Mouse (Mus musculus) cerebellum, adult 11-12 months (tissue): Measurements from ENCODE around the gene Dtnb.

Source experiments
- DNase-seq: peaks from one replicate; pipeline ENCODE4 v3.0.0; 2022

The Dtnb gene

DNA sequence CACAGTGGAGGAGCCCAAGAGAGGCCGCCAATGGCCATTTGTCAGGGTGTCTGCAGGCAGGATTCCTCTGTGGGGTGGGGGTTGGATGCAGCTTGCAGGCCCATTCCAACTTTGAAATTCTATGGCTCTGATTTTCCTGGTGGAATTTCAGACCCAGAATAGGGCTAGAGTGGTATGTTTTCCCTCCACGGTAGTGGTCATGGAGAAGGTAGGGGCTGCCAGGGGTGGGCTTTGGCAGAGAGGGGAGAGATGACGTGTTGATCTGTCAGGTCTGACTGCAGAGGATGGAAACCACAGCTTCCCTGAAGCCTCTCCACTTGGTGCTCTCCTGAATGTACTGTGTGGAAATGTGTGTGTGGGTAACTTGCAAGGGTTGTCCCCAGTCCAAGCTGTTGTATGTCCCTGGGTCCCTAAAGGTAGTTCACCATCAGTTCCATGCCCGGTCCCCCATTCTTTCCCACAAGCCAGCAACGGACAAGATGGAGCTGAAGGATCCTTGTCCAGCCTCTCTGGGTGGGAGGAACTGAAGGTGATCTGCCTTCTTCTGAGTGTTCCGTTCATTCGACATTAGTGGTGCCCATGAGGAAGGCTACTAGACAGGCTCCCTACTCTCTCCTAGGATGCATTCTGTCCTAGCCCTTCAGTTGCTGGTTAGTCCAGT is 237.5 kb downstream of the Dtnb start:
- DNase-seq: no peak

DNA sequence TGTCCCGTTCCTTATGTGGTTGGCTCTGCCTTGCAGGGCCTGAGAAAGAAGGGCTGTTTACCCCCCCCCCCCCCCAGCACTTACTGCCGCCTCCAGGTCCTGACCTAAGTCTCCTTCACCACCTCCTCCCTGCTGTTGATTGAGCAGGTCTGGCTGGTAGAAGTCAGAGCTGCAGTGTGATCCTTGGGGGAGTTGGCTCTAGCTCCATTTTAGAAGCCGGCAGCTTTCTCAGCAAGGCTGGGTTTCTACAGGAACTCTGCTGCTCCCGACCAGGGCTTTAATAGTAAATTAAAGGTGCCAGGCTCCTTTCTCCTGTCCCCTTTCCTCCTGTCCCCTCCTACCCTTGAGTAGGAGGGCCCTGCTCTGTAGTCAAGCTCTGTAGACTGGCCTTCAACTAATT is 238.3 kb downstream of the Dtnb start:
- DNase-seq: no peak

DNA sequence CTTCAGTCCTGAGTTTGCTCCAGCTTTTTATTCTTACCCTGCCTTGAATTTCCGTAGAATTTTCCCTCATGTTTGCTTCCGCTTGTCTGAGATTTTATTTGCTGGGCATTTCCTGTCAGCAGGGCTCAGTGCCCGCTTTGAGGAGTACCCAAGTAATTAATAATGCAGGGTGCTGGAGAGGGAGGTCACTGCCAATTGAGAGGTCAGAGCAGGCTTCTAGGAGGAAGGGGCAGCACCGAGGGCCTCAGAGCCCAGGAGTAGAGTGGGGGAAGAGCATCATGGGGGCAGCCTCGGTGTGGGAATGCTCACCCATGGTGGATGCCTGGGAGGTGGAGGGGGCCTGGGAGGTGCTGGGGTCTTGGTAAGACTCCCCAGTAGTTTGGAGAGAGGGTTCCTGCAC is 239.4 kb downstream of the Dtnb start:
- DNase-seq: no peak

GRCm38 (mm10) chr12:3812251-3812650 is 240.1 kb downstream of the Dtnb start:
- no peak for DNase-seq

GRCm38 (mm10) chr12:3813138-3813537 is 241.0 kb downstream of the Dtnb start:
- DNase-seq: no peak

- DNase-seq: peak; percentile 57
Observed at GRCm38 (mm10) chr12:3815386-3815785, 243.2 kb downstream of the Dtnb start.

- peak; percentile 60 for DNase-seq
Observed at GRCm38 (mm10) chr12:3817033-3817432, 244.9 kb downstream of the Dtnb start.

DNA sequence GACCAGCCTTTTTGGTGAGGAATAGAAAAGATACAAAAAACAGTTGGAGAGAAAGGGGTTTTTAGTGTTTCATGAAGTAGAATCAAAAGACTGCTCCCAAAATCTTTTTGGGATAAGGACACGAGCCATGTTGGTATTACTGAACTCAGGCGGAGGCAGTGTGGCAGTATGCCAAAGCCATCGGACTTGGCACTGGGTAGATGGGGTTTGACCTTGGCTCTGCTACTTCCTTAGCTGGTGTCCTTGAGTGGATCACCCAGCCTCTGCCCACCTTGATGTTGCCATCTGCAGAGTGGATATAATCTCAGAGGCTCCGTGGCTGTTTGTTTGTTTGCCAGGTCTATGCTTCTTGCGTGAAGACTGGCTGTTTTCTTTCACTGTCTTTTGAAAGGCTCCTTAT is 245.4 kb downstream of the Dtnb start:
- DNase-seq: peak; percentile 68

DNA sequence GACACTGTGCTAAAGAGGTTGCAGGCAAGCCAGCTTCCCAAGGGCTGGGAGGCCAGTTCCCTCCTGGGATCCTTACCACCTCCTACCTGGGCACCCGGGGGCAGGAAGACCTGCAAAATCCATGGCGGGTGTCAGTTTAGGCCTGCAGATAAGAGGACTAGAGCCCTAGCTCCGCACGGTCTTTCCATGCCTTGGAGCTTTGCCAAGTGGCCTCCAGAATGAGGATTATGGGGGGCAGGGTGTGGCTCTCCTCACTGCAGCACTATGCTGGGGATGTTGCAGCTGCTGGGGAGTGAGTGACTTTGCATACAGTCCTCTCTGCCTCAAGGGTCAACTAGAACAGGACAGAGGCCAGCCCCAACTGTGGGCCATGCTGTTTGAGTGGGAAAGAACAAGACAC is 247.7 kb downstream of the Dtnb start:
- peak; percentile 39 for DNase-seq

- DNase-seq: no peak
Observed at GRCm38 (mm10) chr12:3823408-3823807, 251.2 kb downstream of the Dtnb start.

GRCm38 (mm10) chr12:3824906-3825713 is 252.9 kb downstream of the Dtnb start:
- DNase-seq: no peak

- DNase-seq: no peak
Observed at GRCm38 (mm10) chr12:3825714-3826080, 253.5 kb downstream of the Dtnb start.

- no peak for DNase-seq
Observed at GRCm38 (mm10) chr12:3827771-3828170, 255.6 kb downstream of the Dtnb start.
